Mouse (Mus musculus) olfactory bulb, adult 2 months (tissue): Measurements from ENCODE around the gene Lmod3.

Experiments
- CTCF ChIP-seq: fragments of 200-500 bp; IDR thresholded peaks from 2 replicates; pipeline ENCODE4 v1.5.1; 2012; ENCODE audit warnings: low read depth, mild to moderate bottlenecking, low read length, moderate library complexity; ENCODE audit not compliant: insufficient read depth
- POLR2A ChIP-seq: fragments of 200-500 bp; IDR thresholded peaks from 2 replicates; pipeline ENCODE4 v1.6.1; 2012; ENCODE audit warnings: mild to moderate bottlenecking, low read depth, low read length, moderate library complexity; ENCODE audit not compliant: insufficient read depth

DNA sequence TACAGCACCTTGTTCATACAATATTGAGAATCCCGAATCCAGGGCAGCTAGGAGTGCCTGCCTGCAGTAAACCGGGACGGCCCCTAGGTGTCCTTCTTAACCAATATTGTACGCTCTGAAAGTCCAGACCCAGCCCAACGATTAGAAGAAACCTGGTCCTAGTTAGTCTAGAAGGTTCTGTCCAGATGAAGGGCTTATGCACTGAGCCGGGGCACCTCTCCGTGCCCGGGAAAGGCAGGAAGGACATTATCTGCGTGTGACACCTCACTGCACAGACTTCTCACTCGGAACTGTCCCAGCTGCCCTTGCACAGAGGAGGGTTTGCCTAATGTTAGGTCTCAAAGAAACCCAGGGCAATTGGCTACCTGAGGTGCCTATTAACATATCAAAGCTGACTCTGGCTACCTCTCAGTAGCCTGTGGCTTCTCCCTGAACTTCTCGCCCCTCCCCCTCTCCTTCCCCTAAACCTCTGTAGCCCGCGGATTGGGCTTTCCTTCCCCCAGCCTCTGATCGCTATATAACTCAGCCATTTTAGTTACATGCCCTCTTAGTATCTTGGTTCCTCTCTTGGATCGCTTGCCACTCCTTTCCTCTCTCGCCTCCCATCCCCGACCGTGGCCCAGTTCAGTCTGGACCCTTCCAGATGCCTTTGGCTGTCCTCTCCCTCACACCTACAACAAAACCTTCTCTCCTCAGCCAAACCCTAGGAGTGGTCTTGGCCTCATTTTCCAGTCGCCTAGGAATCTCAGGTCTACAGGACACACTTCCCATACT lies 25.6 kb upstream of the Lmod3 start:
- TF ChIP-seq CTCF, result peak; percentile 55; the same call in 1 of the 2 replicates
- TF ChIP-seq POLR2A, result no peak
